Mouse (Mus musculus) kidney, embryonic 16.5 days (tissue): ENCODE measurements around the gene Slc50a1. TPM values are rescaled to one million over a fixed set of nuclear protein-coding genes. Genes with fewer than 3 reads are reported as not detected.

Experiments
- ATAC-seq: fragments of 200-750 bp; cut with Nextera tagmentation; 2 replicates; pipeline ENCODE4 v1.8.0; 2017; ENCODE audit warnings: moderate TSS enrichment; ENCODE audit not compliant: low FRiP score, low TSS enrichment
- H3K27ac ChIP-seq: fragments of 300-500 bp; sonication (generic); 2 replicates; pipeline ENCODE4 v1.5.1; 2014; ENCODE audit warnings: low read length
- H3K27me3 ChIP-seq: fragments of 300-500 bp; sonication (generic); 2 replicates; pipeline ENCODE4 v1.6.1; 2014; ENCODE audit warnings: low read length, control low read depth, mixed read lengths; ENCODE audit not compliant: insufficient read depth
- H3K36me3 ChIP-seq: fragments of 300-500 bp; sonication (generic); 2 replicates; pipeline ENCODE4 v1.6.1; 2014; ENCODE audit warnings: low read length, control low read depth, mixed read lengths; ENCODE audit not compliant: insufficient read depth
- H3K4me1 ChIP-seq: fragments of 300-500 bp; sonication (generic); 2 replicates; pipeline ENCODE4 v1.6.1; 2014; ENCODE audit warnings: low read length, control low read depth, mixed read lengths; ENCODE audit not compliant: insufficient read depth
- H3K4me2 ChIP-seq: fragments of 300-500 bp; sonication (generic); replicated peaks from 2 replicates; pipeline ENCODE4 v1.6.1; 2014; ENCODE audit warnings: low read depth, low read length
- H3K4me3 ChIP-seq: fragments of 300-500 bp; sonication (generic); 2 replicates; pipeline ENCODE4 v1.5.1; 2014; ENCODE audit warnings: mild to moderate bottlenecking, low read length
- H3K9ac ChIP-seq: fragments of 300-500 bp; sonication (generic); replicated peaks from 2 replicates; pipeline ENCODE4 v1.6.1; 2014; ENCODE audit warnings: low read length
- H3K9me3 ChIP-seq: fragments of 300-500 bp; sonication (generic); 2 replicates; pipeline ENCODE4 v1.6.1; 2016; ENCODE audit warnings: low read length, control low read depth
- WGBS: fragments of 180-500 bp; shearing (Covaris S2); extraction: QIAGEN DNeasy Blood & Tissue Kit; methylation state at CpG from one replicate; pipeline ENCODE4 v1.1.7; 2014; 5-methylcytosine and 5-hydroxymethylcytosine counted together
- polyA plus RNA-seq: library from polyadenylated mRNA; unstranded; fragments of >200 nt; fragmentation: Nextera tagmentation; extraction: Ambion mirVana; gene quantifications from 2 replicates; pipeline ENCODE4 v1.2.1, GENCODE M21; 2015

Gene Slc50a1
- polyA plus RNA-seq, 1 experiment from 2014 or later = 58.8 TPM

- Histone ChIP-seq H3K9ac (no peak overlapping the region), H3K27me3 (no peaks in the 10 kb centered on the region), H3K4me2 (no peak overlapping the region), H3K36me3 (no peaks in the 10 kb centered on the region), H3K27ac (no peak overlapping the region), H3K9me3 (no peaks in the 10 kb centered on the region), H3K4me1 (peaks cover 12% of the 10 kb centered on the region), H3K4me3 (no peak overlapping the region)
- no peak for ATAC-seq
- WGBS = 78% methylated on average over 11 of the region's 11 CpGs
Observed at GRCm38 (mm10) chr3:89296761-89297396, 26.5 kb upstream of the Slc50a1 start.

GRCm38 (mm10) chr3:89295685-89296230 is 25.4 kb upstream of the Slc50a1 start:
- Histone ChIP-seq H3K27me3 (no peaks in the 10 kb centered on the region), H3K27ac (no peak overlapping the region), H3K4me1 (peaks cover 12% of the 10 kb centered on the region), H3K9me3 (no peaks in the 10 kb centered on the region), H3K4me3 (no peak overlapping the region), H3K36me3 (no peaks in the 10 kb centered on the region), H3K4me2 (no peak overlapping the region), H3K9ac (no peak overlapping the region)
- WGBS = 82% methylated on average over 8 of the region's 8 CpGs
- ATAC-seq = no peak

DNA sequence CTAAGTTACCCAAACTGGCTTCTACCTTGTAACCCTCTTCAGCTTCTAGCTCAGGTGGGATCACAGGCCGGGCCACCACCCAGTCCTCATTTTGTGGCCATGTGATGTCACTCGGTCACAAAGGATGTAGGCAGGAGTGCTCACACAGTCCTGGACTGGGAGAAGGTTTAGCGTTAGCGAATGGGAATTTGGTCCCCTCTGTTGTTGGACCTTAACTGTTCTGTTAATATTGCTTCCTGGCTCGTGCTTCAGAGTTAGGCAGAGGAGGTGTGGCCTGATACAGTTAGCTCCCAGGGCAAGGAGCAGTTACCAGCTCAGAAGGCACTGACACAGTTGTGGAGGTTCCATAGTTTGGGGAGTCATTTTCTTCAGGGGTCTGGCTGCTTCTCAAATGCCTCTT is 23.8 kb upstream of the Slc50a1 start:
- H3K27me3 ChIP-seq = no peaks in the 10 kb centered on the region
- no peaks in the 10 kb centered on the region for H3K9me3 ChIP-seq
- no peak for ATAC-seq
- no peak overlapping the region for H3K4me3 ChIP-seq
- no peaks in the 10 kb centered on the region for H3K36me3 ChIP-seq
- no peak overlapping the region for H3K4me2 ChIP-seq
- no peak overlapping the region for H3K9ac ChIP-seq
- WGBS = 69% methylated on average over 5 of the region's 5 CpGs
- no peak overlapping the region for H3K27ac ChIP-seq
- H3K4me1 ChIP-seq = peaks cover under 1% of the 10 kb centered on the region

- H3K9me3 ChIP-seq = no peaks in the 10 kb centered on the region
- H3K36me3 ChIP-seq = no peaks in the 10 kb centered on the region
- H3K9ac ChIP-seq = no peak overlapping the region
- 88% methylated on average over 11 of the region's 11 CpGs for WGBS
- no peak overlapping the region for H3K4me3 ChIP-seq
- no peak overlapping the region for H3K4me2 ChIP-seq
- peaks cover 7% of the 10 kb centered on the region; the same call in 1 of the 2 replicates for H3K4me1 ChIP-seq
- no peaks in the 10 kb centered on the region for H3K27me3 ChIP-seq
- no peak for ATAC-seq
- no peak overlapping the region for H3K27ac ChIP-seq
Observed at GRCm38 (mm10) chr3:89293247-89293918, 23.0 kb upstream of the Slc50a1 start.

- Histone ChIP-seq H3K27ac (no peak overlapping the region), H3K27me3 (no peaks in the 10 kb centered on the region), H3K36me3 (no peaks in the 10 kb centered on the region), H3K4me1 (peaks cover 14% of the 10 kb centered on the region; the same call in 1 of the 2 replicates), H3K9ac (no peak overlapping the region), H3K9me3 (no peaks in the 10 kb centered on the region), H3K4me3 (no peak overlapping the region), H3K4me2 (no peak overlapping the region)
- ATAC-seq = no peak
- 66% methylated on average over 5 of the region's 5 CpGs for WGBS
Observed at GRCm38 (mm10) chr3:89292303-89292702, 21.9 kb upstream of the Slc50a1 start.

- no peaks in the 10 kb centered on the region for H3K9me3 ChIP-seq
- no peaks in the 10 kb centered on the region for H3K36me3 ChIP-seq
- H3K9ac ChIP-seq = no peak overlapping the region
- H3K4me1 ChIP-seq = peaks cover 14% of the 10 kb centered on the region; the same call in 1 of the 2 replicates
- no peak overlapping the region for H3K4me2 ChIP-seq
- ATAC-seq = no peak
- no peaks in the 10 kb centered on the region for H3K27me3 ChIP-seq
- WGBS = 47% methylated on average over 10 of the region's 10 CpGs
- H3K27ac ChIP-seq = no peak overlapping the region
- H3K4me3 ChIP-seq = no peak overlapping the region
Observed at GRCm38 (mm10) chr3:89291874-89292273, 21.5 kb upstream of the Slc50a1 start.

DNA sequence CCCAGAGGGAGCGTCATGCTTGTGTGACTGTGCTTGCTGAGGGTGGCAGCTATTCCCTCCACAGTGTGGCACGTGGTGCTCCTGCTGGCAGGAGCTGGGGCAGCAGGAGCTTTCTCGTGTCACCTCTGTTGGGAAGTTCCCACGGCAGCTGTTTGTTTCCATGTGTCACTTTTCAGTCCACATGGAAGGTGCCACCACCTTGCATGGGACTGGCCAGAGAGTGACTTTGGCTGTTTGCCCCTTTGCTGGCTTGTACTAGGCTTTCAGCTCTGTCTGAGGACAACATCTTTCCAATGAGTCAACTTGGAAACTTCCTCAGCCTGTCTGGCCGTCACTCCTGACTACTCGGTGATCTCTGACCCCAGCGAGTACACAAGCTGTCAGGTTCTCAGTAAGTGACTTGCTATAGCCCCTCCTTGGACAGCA is 18.1 kb upstream of the Slc50a1 start:
- peaks cover 20% of the 10 kb centered on the region; the same call in 1 of the 2 replicates for H3K4me1 ChIP-seq
- 0 out of 2 replicates have a peak overlapping the region, but pooled peaks have one; percentile 9 for H3K9ac ChIP-seq
- no peak for ATAC-seq
- WGBS = 26% methylated on average over 7 of the region's 7 CpGs
- H3K27me3 ChIP-seq = no peaks in the 10 kb centered on the region
- H3K36me3 ChIP-seq = no peaks in the 10 kb centered on the region
- H3K27ac ChIP-seq = no peak overlapping the region
- no peak overlapping the region for H3K4me2 ChIP-seq
- no peaks in the 10 kb centered on the region for H3K9me3 ChIP-seq
- no peak overlapping the region for H3K4me3 ChIP-seq

DNA sequence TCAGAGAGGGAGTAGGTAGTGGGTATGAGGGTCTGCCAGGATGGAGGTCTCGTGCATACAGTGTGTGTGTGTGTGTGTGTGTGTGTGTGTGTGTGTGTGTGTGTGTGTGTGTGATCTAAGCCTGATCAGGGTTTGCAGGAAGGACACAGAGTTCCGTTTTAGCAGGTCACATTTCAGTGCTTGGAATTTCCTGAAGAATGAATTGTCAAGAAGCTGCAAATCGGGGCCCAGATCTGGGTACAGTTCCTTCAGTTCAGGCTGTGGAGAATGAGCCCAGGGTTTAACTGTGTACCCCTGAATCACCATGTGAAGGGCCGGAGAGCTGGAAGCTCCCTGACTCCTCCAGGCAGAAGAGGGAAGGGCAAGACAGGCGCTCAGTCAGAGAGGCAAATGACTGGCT is 16.9 kb upstream of the Slc50a1 start:
- Histone ChIP-seq H3K27ac (peak overlapping the region; percentile 64), H3K9ac (no peak overlapping the region), H3K4me2 (no peak overlapping the region), H3K9me3 (no peaks in the 10 kb centered on the region), H3K4me1 (peaks cover 20% of the 10 kb centered on the region; the same call in 1 of the 2 replicates), H3K36me3 (no peaks in the 10 kb centered on the region), H3K4me3 (no peak overlapping the region), H3K27me3 (no peaks in the 10 kb centered on the region)
- ATAC-seq = no peak
- 39% methylated on average over 5 of the region's 5 CpGs for WGBS

DNA sequence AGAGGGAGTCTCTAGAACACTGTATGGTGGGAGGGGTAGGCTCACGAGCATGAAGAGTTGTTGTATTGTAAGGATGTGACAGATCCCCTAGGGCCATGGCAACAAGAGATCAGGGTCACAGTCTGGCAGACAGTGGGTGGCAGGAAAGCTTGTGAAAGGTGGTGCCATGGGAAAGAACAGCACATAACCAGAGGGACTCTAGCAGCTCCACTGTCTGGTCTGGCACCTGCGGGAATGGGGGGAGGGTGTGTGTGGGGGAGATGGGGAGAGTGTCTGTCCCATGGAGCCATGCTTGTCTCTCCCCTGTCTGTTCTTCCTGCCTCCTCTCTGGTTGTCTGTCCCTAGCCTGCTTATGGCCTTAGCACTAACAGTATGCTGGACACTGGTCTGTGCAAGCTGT is 15.2 kb upstream of the Slc50a1 start:
- Histone ChIP-seq H3K4me1 (peaks cover 29% of the 10 kb centered on the region), H3K4me2 (no peak overlapping the region), H3K27me3 (no peaks in the 10 kb centered on the region), H3K27ac (no peak overlapping the region), H3K9ac (no peak overlapping the region), H3K9me3 (no peaks in the 10 kb centered on the region), H3K4me3 (no peak overlapping the region), H3K36me3 (no peaks in the 10 kb centered on the region)
- no peak for ATAC-seq
- WGBS = 63% methylated on average over 2 of the region's 2 CpGs

DNA sequence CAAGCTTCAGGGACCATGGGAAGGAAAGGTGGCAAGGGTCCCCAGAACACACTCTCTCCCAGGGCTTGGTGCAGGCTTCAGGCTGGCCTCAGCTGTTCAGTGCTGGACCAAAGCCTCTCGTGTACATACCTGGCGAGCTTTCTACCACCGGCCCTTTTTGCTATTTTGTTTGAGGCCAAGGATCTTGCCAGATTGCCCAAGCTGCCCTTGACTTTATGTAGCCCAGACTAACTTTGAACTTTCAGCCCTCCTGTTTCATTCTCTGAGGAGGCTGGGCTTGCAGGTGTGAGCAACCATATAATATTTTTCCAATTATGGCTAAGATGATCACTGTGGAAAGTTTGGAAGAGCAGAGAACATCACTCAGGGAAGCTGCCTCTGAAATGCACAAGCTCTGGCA is 13.9 kb upstream of the Slc50a1 start:
- Histone ChIP-seq H3K9ac (no peak overlapping the region), H3K27ac (no peak overlapping the region), H3K4me3 (no peak overlapping the region), H3K36me3 (no peaks in the 10 kb centered on the region), H3K9me3 (no peaks in the 10 kb centered on the region), H3K4me1 (peaks cover 37% of the 10 kb centered on the region), H3K4me2 (no peak overlapping the region), H3K27me3 (no peaks in the 10 kb centered on the region)
- whole genome bisulfite sequencing = 74% methylated on average over 3 of the region's 3 CpGs
- ATAC-seq = no peak
